Mouse (Mus musculus): ENCODE measurements at regions not wholly inside any gene's neighbourhood (a gene's known extent, or its start where the extent isn't known, plus 50 kb on each side); places are given as distances from the start of the nearest gene placed in this dataset.

DNA sequence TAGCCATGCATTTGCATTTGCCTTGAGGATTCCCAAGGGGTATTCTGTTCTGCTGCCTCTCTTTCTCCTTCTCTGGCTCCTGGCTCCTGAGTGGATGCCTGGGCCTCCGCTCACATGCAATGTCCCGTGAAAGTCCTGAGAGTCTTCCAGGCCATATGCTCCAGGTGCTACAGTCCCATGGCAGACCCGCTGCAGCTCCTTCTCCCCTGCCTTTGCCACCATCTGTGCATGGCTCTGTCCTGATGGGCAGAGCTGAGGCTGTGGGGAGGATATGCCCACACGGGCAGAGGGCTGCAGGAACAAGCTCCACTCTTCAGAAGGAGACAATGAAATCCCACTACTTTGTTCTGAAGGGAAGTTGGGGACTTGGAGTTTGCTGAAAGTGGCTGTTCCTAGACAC, 485.9 kb upstream of the Zmiz1 start:
- TF ChIP-seq ZKSCAN1 (IDR thresholded peaks at IDR 0.05; ENCODE audit: low read depth, low read length) (no peak), TBP (IDR thresholded peaks at IDR 0.05; ENCODE audit: low read depth, low read length) (no peak)
- no peak overlapping the region for H3K4me3 ChIP-seq (ENCODE audit: control insufficient read depth in 1 of 2, insufficient read depth in 1 of 2, low read depth in 2 of 2, low read length in 2 of 2)
- no peaks in the 10 kb centered on the region for H3K4me1 ChIP-seq (ENCODE audit: control insufficient read depth in 1 of 2, insufficient read depth in 2 of 2, low read length in 2 of 2)
- no peak overlapping the region for H3K9ac ChIP-seq (ENCODE audit: control insufficient read depth, low read depth, low read length, poor library complexity, severe bottlenecking)
- no peaks in the 10 kb centered on the region for H3K9me3 ChIP-seq (replicated peaks; ENCODE audit: insufficient read depth, low read length)
- H3K36me3 ChIP-seq (ENCODE audit: control insufficient read depth in 1 of 2, insufficient read depth in 2 of 2, low read length in 2 of 2): no peaks in the 10 kb centered on the region
- H3K27ac ChIP-seq (ENCODE audit: control insufficient read depth, low read depth, low read length): no peak overlapping the region
- no peak for DNase-seq (ENCODE audit: low read depth, low spot score)
- no peaks in the 10 kb centered on the region for H3K27me3 ChIP-seq (ENCODE audit: control insufficient read depth in 1 of 2, insufficient read depth in 2 of 2, low read length in 2 of 2)
- H3K79me2 ChIP-seq (ENCODE audit: control insufficient read depth, insufficient read depth, low read length, poor library complexity): no peaks in the 10 kb centered on the region

GRCm38 (mm10) chr14:24973591-24973990, 485.4 kb upstream of the Zmiz1 start:
- H3K4me1 ChIP-seq (ENCODE audit: control insufficient read depth in 1 of 2, insufficient read depth in 2 of 2, low read length in 2 of 2): no peaks in the 10 kb centered on the region
- H3K9ac ChIP-seq (ENCODE audit: control insufficient read depth, low read depth, low read length, poor library complexity, severe bottlenecking): no peak overlapping the region
- TF ChIP-seq TAL1 (IDR thresholded peaks at IDR 0.05; ENCODE audit: low read length): no peak
- TF ChIP-seq ELF1 (IDR thresholded peaks at IDR 0.05; ENCODE audit: low read depth, low read length): no peak
- TF ChIP-seq MAX (IDR thresholded peaks at IDR 0.05; ENCODE audit: low read length): no peak
- no peak for TF ChIP-seq CHD2 (IDR thresholded peaks at IDR 0.05; ENCODE audit: low read length)
- TF ChIP-seq JUND (IDR thresholded peaks at IDR 0.05; ENCODE audit: low read depth, low read length): no peak
- TF ChIP-seq ZC3H11A (IDR thresholded peaks at IDR 0.05; ENCODE audit: low read depth, low read length): no peak
- TF ChIP-seq POLR2A (IDR thresholded peaks at IDR 0.05; ENCODE audit: control insufficient read depth in 1 of 2, insufficient read depth in 1 of 2, low read depth in 1 of 2, low read length in 2 of 2, poor library complexity in 1 of 2): no peak
- TF ChIP-seq UBTF (IDR thresholded peaks at IDR 0.05; ENCODE audit: borderline replicate concordance, insufficient read depth, low read depth, low read length): no peak
- TF ChIP-seq TCF12 (IDR thresholded peaks at IDR 0.05; ENCODE audit: low read depth, low read length): no peak
- no peak for TF ChIP-seq ZKSCAN1 (IDR thresholded peaks at IDR 0.05; ENCODE audit: low read depth, low read length)
- TF ChIP-seq E2F4 (IDR thresholded peaks at IDR 0.05; ENCODE audit: borderline replicate concordance, low read depth, low read length): no peak
- TF ChIP-seq ZNF384 (IDR thresholded peaks at IDR 0.05; ENCODE audit: low read depth, low read length): no peak
- no peak for TF ChIP-seq MYB (IDR thresholded peaks at IDR 0.05; ENCODE audit: low read depth, low read length)
- TF ChIP-seq CTCF (IDR thresholded peaks at IDR 0.05 in 2 of 3, conservative IDR thresholded peaks at IDR 0.05 in 1 of 3; ENCODE audit: control insufficient read depth in 1 of 3, insufficient read depth in 1 of 3, low read depth in 2 of 3, low read length in 3 of 3, poor library complexity in 1 of 3, severe bottlenecking in 1 of 3): no peak
- no peak for TF ChIP-seq USF1 (IDR thresholded peaks at IDR 0.05; ENCODE audit: low read depth, low read length)
- TF ChIP-seq GATA1 (IDR thresholded peaks at IDR 0.05; ENCODE audit: low read depth, low read length): no peak
- H3K27ac ChIP-seq (ENCODE audit: control insufficient read depth, low read depth, low read length): no peak overlapping the region
- H3K79me2 ChIP-seq (ENCODE audit: control insufficient read depth, insufficient read depth, low read length, poor library complexity): no peaks in the 10 kb centered on the region
- H3K27me3 ChIP-seq (ENCODE audit: control insufficient read depth in 1 of 2, insufficient read depth in 2 of 2, low read length in 2 of 2): no peaks in the 10 kb centered on the region
- DNase-seq (ENCODE audit: low read depth, low spot score): no peak
- H3K4me3 ChIP-seq (ENCODE audit: control insufficient read depth in 1 of 2, insufficient read depth in 1 of 2, low read depth in 2 of 2, low read length in 2 of 2): no peak overlapping the region
- H3K9me3 ChIP-seq (replicated peaks; ENCODE audit: insufficient read depth, low read length): no peaks in the 10 kb centered on the region
- no peaks in the 10 kb centered on the region for H3K36me3 ChIP-seq (ENCODE audit: control insufficient read depth in 1 of 2, insufficient read depth in 2 of 2, low read length in 2 of 2)

DNA sequence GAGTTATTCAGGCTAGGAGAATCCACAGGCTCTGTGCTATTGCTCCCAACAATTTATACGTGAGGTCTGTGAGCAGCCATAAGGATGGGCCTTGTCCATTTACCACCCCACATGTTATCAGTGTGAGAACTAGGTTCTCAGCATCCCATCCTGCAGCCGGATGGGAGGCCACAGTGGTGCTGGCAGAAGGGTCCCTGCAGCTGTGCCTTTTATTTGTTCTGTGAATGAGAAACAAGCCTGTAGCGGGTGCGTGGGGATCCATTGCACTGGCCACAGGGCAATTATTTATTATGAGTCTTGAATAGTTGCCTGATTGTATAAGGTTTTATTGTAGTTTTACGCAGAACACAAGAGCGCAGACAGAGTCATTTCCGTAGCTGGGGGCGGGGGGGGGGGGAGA, 476.5 kb upstream of the Zmiz1 start:
- no peak for TF ChIP-seq MXI1 (IDR thresholded peaks at IDR 0.05; ENCODE audit: low read depth, low read length)
- no peak for TF ChIP-seq ZMIZ1 (IDR thresholded peaks at IDR 0.05; ENCODE audit: low read depth, low read length)
- no peak for TF ChIP-seq KAT2A (conservative IDR thresholded peaks at IDR 0.05; ENCODE audit: low read depth, low read length)
- TF ChIP-seq POLR2AphosphoS2 (IDR thresholded peaks at IDR 0.05; ENCODE audit: low read length): no peak
- no peak for TF ChIP-seq POLR2AphosphoS5 (IDR thresholded peaks at IDR 0.05; ENCODE audit: borderline replicate concordance, low read depth, low read length)
- no peak for TF ChIP-seq CTCF (IDR thresholded peaks at IDR 0.05 in 2 of 3, conservative IDR thresholded peaks at IDR 0.05 in 1 of 3; ENCODE audit: control insufficient read depth in 1 of 3, insufficient read depth in 1 of 3, low read depth in 2 of 3, low read length in 3 of 3, poor library complexity in 1 of 3, severe bottlenecking in 1 of 3)
- TF ChIP-seq ETS1 (IDR thresholded peaks at IDR 0.05; ENCODE audit: low read depth, low read length): no peak
- TF ChIP-seq CHD1 (IDR thresholded peaks at IDR 0.05; ENCODE audit: low read depth, low read length): no peak
- TF ChIP-seq SIN3A (IDR thresholded peaks at IDR 0.05; ENCODE audit: low read length): no peak
- Histone ChIP-seq H3K9ac (ENCODE audit: control insufficient read depth, low read depth, low read length, poor library complexity, severe bottlenecking) (no peak overlapping the region), H3K4me3 (ENCODE audit: control insufficient read depth in 1 of 2, insufficient read depth in 1 of 2, low read depth in 2 of 2, low read length in 2 of 2) (no peak overlapping the region), H3K27ac (ENCODE audit: control insufficient read depth, low read depth, low read length) (no peak overlapping the region), H3K9me3 (replicated peaks; ENCODE audit: insufficient read depth, low read length) (no peaks in the 10 kb centered on the region), H3K27me3 (ENCODE audit: control insufficient read depth in 1 of 2, insufficient read depth in 2 of 2, low read length in 2 of 2) (no peaks in the 10 kb centered on the region), H3K36me3 (ENCODE audit: control insufficient read depth in 1 of 2, insufficient read depth in 2 of 2, low read length in 2 of 2) (no peaks in the 10 kb centered on the region), H3K4me1 (ENCODE audit: control insufficient read depth in 1 of 2, insufficient read depth in 2 of 2, low read length in 2 of 2) (no peaks in the 10 kb centered on the region), H3K79me2 (ENCODE audit: control insufficient read depth, insufficient read depth, low read length, poor library complexity) (no peaks in the 10 kb centered on the region)
- no peak for DNase-seq (ENCODE audit: low read depth, low spot score)
